Mouse (Mus musculus): Measurements from ENCODE around the gene Nrl.

Nrl gene

DNA sequence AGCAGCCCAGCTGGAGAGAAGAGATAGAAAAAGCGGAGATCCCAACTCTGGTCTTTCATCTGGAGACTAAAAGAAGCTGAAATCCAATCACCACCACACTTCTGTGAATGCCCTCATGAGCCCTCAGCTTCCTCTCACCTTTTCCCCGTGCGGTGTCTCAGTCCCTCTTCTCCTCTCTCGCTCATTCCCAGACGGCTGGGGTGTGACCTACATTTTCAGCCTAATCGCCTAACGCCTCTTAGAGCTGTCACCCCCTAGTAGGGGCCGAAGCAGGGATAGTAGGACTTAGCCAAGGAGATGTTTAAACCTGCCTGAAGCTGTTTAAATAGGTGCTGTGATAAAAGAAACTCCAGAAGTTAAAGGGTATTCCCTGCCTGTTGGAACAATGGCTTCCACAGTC, at the start of gene Nrl:
TSS of gene Nrl (minus strand) at position 197 of the 400 bp plus-strand sequence.
- DNase-seq: no peak

DNA sequence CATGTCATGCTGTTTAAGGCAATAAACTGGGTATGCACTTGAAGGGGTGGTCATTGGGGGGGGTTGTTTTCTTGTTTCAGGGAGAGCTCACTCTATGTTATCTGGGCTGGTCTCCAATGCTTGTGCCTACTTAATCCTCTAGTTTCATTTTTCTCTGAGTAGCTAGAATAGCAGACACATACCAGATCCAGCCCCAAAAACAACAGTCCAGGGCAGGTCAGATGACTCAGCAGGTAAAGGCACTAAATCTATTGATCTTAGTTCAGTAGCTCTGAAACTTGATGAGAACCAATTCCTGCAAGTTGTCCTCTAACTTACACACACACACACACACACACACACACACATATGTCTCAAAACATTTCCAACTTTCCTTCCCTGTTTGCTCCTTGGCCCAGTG, 47.0 kb upstream of the Nrl start:
- DNase-seq: no peak

DNA sequence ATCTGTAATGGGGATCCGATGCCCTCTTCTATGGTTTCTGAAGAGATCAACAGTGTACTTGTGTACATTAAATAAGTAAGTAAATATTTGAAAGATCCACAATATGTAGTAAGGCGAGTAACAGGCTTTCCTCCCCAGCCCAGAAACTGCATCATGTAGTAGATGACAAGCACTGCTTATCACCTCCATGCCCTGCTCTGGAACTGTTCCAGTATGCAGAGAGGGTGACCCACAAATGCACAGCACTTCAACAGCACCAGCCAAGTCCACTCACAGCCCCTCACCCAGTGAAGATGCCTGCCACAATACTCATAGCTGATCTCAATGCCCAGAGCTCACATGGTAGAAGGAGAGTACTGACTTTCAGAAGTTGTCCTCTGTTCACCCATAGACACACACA, 45.8 kb upstream of the Nrl start:
- DNase-seq: no peak

DNA sequence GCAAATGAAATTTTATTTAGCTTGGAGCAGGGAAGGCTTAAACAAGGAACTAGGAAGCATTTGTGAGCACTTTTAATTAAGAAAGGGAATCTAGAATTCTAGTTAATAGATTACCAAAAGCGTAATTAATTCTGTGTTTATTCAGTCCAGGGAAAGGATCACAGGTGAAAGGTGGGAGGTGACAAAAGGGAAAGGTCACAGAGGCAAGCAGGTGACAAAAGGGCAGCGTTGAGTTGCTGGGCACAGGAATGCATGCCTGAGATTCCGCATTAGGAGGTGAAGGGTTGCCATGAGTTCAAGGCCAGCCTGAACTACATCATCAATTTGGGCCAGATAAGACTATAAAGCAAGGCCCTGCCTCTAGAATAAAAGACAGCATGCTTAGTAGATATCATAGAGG, 42.7 kb upstream of the Nrl start:
- DNase-seq: peak; percentile 42

DNA sequence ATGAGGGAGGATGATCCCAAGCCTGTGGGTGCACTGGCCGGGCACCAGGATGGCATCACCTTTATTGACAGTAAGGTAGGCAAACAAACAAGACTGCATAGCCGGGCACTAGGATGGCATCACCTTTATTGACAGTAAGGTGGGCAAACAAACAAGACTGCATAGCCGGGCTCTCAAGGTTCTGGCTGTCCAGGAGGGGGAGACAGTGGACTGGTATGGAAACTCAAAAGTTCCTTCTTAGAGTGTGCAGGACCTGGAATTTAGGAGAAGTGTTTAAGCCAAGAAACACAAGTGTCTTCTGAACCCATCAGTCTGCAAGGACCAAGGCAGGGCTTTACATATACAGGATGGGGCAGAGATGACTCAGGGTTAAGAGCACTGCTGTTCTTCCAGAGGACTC, 41.0 kb upstream of the Nrl start:
- DNase-seq: no peak

DNA sequence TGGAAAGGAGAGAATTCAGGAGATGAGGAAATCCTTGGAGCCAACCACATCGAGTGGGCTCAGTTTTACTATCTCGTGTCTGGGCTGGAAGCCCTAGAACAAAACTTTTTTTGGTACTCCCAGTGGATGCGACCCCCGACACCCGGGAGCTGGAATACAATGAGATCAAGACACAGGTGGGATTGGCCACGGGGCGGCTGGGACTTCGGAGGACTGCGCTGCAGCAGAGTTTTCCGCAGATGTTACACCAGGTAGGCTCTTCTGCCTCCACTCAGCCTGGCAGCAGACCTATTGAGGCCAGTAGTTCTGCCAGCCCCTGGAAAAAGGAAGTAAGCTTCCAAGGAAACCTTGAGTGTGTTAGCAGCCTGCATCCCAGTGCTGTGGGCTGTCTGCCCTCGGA, 38.5 kb upstream of the Nrl start:
- DNase-seq: no peak

DNA sequence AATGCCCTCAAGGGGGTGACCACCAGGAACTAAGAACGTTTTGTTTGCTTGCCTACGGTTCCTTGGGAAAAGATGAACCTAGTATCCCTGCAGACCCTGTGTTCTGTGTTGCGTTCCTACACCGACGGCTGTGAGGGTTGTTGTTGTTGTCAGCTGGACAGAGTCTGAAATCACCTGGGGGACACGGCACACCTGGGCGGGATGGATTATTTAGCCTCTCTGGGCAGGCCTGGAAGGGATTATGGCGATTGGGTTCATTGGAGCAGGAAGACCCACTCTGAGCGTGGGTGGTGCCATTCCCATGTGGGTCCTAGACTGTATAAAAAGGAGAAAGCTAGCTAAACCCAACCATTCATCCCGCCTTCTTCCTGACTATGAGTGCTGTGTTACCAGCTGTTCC, 37.1 kb upstream of the Nrl start:
- peak; percentile 35 for DNase-seq

DNA sequence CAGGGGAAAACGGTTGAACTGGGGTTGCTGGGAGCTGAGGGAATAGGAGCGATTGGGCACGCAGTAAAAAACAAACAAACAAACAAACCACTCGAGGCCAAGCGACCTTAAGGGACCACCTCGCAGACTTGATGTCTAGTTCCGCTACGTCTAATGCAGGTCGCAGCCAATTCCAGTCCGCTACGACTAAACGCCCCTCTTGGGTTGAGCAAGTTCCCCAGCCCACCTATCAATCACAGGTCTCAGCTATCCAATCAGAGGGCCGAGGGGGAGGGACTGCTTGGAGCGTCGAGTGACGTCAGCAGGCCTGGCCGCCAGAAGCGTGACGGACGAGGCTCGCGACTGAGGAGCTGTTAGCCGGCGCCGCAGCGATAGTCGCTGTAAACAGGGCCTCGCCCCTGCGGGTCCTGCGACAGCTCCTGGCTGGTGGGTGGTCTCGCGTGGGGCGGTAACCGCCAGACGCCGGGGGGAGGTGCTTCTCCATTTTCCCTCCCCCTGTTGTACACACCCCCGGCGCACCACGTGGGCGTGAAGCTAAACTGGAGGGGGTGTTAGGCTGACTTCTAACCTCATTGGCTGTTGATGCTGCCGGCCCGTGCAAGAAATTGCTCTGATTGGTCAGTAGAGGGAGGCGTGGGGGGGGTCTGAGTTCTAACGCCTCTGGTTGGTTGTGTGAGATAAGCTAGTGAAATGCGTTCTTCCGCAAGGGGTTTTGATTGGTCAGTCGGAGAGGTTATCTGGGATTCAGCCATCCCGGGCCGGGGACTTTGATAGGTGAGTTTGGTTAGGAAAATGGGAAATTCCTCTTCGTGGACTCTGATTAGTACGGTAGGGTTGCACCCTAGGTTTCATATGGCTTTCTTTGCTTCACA, 35.7 kb upstream of the Nrl start, which contains the start of gene A730061H03Rik:
TSS of gene A730061H03Rik (minus strand) at position 205 of the 872 bp plus-strand sequence.
- peak; percentile 97 for DNase-seq

DNA sequence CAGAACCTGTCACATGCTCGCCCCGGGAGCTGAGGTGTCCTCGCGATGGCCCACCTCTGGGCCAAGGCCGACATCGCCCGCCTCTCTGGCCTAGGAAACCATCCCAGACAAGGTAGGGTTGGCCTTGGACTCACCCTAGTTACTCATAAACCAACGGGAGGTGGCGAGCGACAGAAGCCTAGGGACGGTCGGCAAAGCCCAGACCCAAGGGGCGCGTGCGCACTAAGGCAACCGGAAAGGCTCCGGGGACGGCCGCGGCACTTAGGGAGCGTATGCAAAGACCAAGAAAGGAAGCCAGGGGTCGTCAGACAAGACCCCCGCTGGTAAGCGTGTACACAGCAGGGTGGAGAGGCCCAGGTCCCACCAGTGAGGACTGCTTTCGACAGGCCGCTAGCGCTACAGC, 35.0 kb upstream of the Nrl start, which contains the start of gene Dcaf11:
TSS of gene Dcaf11 (plus strand) at position 208 of the 403 bp plus-strand sequence.
- DNase-seq: peak; percentile 94

DNA sequence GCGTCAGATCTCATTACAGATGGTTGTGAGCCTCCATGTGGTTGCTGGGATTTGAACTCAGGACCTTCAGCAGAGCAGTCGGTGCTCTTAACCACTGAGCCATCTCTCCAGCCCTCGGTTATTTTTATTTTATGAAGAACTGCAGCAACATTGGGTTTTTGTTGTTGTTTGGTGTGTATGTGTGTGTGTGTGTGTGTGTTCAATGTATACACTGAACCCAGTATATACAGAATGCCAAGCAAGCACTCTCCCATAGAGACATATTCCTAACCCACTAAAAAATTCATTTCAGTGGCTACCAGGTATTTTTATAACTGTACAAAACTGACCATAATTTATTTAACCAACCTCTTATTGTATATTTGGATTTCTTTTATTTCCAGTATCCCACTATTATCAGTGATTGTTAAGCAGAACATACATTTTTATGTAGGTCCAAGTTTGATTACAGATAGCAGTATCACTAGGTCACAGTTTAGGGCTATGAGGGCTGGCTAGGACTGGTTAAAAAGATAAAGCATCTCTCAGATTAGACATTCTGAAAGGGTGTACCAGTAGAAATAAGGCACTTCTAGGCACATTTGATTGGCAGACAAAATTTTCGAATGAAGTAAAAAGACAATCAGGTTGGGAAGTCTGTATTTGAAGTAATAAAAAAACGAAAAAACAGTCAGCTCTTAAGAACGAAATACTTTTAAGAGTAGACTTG, 34.1 kb upstream of the Nrl start:
- DNase-seq: no peak

DNA sequence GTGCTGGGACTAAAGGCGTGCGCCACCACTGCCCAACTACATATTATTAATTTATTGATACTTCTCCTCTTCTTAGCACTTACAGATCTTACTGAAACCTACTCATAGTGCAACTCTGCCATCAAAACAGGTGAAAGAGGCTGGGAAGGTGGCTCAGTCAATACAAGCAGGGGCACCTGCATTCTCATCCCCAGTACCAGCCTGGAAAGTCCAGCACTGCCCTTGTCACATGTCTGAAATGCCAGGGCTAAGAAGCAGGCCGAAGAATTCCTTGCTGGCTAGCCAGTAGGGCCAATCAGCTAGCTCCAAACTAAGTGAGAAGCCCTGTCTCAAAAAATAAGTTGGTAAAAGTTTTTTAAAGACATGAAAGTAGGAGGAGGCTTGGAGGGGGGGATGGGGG, 32.8 kb upstream of the Nrl start:
- peak; percentile 26 for DNase-seq

DNA sequence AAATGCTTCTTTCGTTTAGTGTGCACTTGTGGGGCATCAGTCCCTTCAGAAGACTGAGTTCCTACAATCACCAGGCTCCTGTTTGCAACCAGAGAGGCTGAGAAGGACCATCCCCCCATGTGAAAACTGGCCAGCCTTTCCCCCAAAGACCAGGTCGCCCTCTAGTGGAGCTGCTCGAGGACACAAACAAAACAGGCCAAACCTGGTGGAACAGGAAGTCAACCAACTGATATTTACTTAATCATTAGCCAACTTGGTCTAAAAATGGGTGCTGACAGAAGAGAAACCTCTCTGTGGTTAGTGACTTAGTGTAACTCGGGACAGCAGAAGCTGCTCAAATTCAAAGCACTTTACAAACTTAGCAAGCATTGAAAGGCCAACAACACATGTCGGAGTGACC, 32.2 kb upstream of the Nrl start:
- peak; percentile 87 for DNase-seq

DNA sequence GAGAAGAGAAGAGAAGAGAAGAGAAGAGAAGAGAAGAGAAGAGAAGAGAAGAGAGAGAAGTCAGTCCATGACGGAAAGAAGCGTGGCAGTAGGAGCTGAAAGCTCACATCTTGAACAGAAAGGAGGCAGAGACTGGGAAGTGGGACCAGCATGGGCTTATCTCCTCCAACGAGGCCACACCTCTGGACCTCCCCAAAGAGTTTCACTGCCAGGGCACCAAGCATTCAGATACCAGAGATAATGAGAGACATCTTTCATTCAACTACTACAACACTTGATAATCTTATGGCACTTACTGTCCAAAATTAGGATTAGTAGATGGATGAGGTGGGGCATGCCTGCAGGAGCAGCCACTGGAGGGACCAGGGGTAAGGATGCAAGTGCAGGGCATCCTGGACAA, 31.0 kb upstream of the Nrl start:
- no peak for DNase-seq

DNA sequence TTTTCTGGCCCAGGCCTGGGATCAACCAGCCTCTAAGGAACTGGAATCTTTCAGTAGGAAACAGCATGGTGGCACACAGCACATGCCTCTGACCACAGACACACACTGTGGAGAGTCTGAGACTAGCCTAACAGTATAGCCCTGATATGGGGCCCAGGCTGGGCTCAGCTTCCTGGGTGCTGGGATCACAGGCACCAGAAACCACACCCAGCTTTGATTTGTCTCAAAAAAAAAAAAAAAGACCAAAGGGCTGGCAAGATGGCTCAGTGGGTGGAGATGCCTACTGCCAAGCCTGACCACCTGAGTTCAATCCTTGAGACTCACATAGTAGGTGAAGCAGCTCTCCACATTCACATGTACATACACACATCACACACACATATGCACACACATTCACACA, 29.9 kb upstream of the Nrl start:
- DNase-seq: no peak

DNA sequence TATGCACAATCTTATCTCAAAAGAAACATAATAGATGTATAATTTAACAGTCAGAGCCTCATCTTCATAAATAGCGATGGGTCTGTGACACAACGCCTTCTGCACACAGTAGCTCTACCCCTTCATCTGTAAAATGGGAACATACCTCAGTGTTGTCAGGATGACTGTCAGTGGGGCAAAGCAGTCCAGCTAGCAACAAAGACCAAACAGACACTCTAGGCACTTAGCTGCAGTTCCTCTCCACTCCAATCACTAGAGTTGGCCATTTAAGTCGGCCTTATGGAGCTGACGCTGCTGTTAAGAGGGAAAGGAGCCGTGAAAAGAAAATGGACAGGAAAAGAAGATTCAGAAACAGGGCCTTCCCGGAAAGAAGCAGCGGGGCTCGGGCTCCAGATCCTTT, 27.0 kb upstream of the Nrl start:
- no peak for DNase-seq

DNA sequence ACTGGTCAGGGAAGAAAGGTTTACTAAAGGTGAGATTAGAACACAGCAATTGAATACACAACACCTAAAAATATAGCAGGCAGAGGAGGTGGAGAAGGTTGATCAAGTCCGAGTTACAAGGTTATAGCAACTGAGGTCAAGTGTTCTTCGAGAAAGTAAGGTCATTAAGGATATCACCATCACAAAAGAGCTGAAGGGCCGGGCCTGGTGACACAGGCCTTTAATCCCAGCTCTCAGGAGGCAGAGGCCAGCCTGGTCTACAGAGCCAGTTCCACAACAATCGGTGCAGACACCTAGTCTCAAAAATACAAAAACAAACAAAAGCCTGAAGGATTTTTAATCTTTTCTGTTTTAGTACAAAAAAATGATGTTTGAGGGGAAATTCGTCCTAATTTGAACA, 26.6 kb upstream of the Nrl start:
- DNase-seq: no peak

DNA sequence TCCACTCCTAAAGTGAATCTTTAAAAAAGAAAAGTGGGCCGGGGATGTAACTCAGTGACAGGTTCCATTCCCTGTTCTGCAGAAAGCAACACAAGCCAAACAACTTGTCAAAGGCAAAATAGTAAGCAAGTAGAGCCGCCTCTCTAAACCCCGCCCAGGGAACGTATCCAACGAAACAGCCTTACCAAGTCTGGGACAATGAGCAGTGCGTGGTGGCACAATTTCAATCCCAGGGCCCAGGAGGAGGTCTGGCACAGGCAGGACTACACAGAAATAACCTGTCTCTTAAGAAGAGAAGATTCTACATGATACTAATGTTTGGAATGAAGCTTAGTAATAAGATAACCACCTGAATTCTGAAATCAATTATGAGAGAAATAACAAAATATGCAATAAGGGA, 25.4 kb upstream of the Nrl start:
- DNase-seq: no peak

DNA sequence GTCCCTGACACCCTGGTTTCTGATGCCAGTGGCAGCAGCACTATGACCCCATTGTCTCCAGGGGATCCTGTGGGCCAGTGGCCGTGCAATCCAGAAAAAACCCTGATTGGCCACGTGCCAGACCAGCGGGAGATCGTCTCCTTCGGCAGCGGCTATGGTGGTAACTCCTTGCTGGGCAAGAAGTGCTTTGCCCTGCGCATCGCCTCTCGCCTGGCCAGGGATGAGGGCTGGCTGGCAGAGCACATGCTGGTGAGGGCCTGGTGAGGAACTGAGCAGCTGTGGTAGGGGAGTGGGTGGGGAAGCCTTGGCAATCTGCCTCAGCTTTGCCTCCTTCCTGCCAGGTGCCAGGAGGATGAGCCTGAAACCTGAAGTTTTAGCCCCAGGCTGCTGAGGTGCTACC, 19.6 kb upstream of the Nrl start:
- DNase-seq: no peak

DNA sequence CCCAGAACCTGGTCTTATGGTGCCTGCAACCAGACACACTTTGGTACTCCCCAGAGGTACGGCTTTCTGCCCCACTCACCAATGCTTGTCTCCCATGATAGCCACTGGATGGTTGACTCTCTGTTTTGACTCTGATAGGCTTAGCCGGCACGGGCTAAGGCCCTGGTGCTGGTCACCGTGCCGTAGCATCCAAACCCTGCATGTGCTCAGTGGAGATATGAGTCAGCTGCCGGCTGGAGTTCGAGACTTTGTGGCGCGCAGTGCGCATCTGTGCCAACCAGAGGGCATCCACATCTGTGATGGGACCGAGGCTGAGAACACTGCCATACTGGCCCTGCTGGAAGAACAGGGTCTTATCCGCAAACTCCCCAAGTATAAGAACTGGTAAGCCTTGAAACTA, 17.5 kb upstream of the Nrl start:
- no peak for DNase-seq

DNA sequence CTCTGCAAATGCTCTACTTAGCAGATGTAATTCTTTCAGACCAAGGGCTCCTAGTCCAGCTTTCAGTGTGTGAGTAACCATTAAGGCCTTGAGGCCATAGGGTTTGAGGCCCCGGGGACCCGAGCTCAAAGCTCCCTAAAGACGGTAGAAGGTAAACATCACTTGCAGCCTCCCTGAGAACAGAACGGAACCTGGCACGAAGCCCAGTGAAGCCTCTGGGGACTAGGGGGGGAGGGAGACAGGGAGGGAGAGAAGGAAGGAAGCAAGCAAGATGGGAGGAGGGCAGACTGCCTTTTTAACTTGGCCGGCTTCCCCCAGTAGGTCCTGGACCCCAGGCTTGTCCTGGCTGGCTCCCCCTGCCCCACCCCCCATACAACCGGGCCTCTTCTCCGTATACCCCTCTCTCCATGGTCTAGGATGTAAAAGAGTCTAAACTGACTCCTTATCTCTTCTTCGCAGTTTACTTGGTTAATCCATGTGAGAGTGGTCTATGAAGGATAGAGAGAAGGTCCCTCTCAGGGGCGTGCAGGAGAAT, 16.1 kb upstream of the Nrl start:
- DNase-seq: peak; percentile 78

DNA sequence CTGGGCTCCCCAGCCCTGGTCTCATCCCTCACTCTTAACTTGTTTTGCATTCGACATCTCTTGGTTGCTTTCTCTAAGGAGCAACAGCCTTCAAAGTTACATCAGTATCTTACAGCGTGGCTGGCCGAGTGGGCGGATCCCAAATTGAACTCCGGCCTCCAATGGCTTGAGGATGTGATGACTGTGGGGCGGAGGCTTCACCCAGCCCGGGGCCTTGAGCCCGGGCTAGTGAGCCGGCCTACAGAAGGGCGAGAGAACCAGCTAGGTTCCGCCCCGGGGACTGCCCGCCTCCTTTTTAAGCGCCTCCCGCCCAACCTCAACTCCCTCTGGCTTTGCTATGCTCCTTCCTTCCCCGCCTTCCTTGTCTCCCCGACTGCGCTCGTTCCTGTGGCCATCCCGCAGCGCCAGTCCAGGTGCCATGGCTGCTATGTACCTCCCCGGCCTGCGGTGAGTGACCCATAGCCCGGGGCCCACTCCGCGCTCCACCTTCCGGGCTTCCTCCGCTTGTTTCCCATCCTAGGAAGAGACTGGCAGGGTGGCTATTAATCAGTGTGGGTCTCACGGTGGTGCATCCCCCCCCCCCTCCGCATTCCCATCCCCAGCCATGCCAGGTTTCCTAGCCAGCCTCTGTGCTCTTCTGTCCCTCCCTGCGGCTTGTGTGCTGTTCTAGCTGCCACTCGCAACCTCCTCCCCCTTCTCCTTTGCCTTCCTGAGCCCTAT, 15.4 kb upstream of the Nrl start, which contains the start of gene Pck2:
TSS of gene Pck2 (plus strand) at position 200 of the 720 bp plus-strand sequence.
- DNase-seq: peak; percentile 86

DNA sequence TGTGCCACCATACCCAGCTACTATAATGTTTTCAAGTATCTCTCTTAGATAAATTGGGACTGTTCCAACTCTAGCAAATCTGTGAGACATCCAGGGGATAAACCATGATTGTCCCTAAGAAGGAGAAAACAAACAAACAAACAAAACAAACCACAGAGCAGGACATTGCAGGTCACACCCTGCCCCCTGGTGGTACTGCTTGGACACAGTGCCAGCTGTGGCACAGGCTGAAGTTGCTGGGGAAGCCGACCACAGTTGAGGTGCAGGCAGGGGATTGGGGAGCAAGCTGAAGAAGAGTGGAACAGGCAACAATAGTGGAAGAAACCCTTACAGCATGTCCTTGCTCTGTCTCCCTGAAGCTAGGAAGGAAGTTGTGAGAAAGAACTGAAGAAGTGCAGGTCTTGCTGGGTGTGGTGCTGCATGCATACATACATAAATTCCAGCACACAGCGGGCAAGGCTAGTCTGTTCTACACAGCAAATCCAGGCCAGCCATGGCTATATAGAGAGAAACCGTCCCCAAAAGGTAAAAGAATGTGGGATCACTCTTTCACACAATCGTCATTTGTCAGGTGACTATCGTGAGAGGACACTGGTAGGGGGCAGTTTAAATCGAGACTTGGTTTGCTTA, 11.4 kb upstream of the Nrl start:
- peak; percentile 54 for DNase-seq

DNA sequence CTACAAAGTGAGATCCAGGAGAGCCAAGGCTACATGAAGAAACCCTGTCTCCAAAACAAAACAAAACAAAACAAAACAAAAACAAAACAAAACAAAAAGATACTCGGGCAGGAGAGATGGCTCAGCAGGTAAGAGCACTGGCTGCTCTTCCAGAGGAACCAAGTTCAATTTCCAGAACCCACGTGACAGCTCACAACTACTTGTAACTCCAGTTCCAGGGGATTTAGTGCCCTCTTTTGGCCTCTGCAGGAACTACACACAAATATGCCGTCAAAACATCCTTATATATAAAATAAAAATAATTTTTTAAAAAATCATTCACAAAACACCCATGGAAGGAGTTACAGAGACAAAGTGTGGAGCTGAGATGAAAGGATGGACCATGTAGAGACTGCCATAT, 3.2 kb upstream of the Nrl start:
- DNase-seq: peak; percentile 49
